ENCODE assay signal across 8 mouse cellular contexts in genomic region chr12:4038061-4039041, GRCm38 (mm10). TPM values are rescaled to one million over a fixed set of nuclear protein-coding genes. Genes with fewer than 3 reads are reported as not detected.
A peak's percentile ranks its signal among the peaks of the same experiment; 100 is the strongest.
DNase-seq lines count a peak whose midpoint lies in the region; ATAC-seq lines count a peak whose summit lies in the region.

Gene Efr3b, minus strand, starts transcription at chr12:4038915.

- 2% methylated on average over 74 of the region's 78 CpGs for WGBS in macrophage (ENCODE audit: missing documents)

- ATAC-seq in inflammation-experienced regulatory T-cells, adult 6 months, result peak; percentile 61

- no peaks in the 10 kb centered on the region for H3K36me3 ChIP-seq in macrophage (ENCODE audit: inconsistent target)

- H3K4me3 ChIP-seq in macrophage (ENCODE audit: inconsistent target), result peak within 1 kb of the TSS; percentile 23; the same call in 1 of the 2 replicates

- no peak within 1 kb of the TSS for H3K27ac ChIP-seq in macrophage

- peak; percentile 80 to 83 for DNase-seq in adrenal gland, adult 18-20 months (ENCODE audit: low spot score in 2 of 2)
- DNase-seq in embryo, embryonic 10.5 days (ENCODE audit: low spot score), result peak; percentile 95
- peak; percentile 52 to 66 for DNase-seq in gastrocnemius, postnatal 36 days
- DNase-seq in left cerebral cortex, adult 8-10 months (ENCODE audit: low spot score in 2 of 2), result peak; percentile 63 to 86
- DNase-seq in right cerebral cortex, adult 2 months (ENCODE audit: low spot score in 2 of 2), result peak; percentile 78 to 88
- DNase-seq in urinary bladder, postnatal 10 days (ENCODE audit: low spot score), result peak; percentile 20

- intact Hi-C loops in gastrocnemius, postnatal 36 days (cut with DNase I), result no loop called here

- H3K79me2 ChIP-seq in macrophage (ENCODE audit: inconsistent target), result no peaks in the 10 kb centered on the region

RNA-seq across cellular contexts. Expression of gene Efr3b, which starts in this region (rescaled TPM):
- total RNA-seq in adrenal gland, adult 18-20 months (2021), result 1 to 10 TPM; 2.7 to 7.0 TPM
- total RNA-seq in gastrocnemius, postnatal 36 days (2021), result 1 to 10 TPM; 3.3 to 3.8 TPM
- under 1 TPM in 2 of 3 experiments, not detected in 1; 0.29 to 0.43 TPM for polyA plus RNA-seq in inflammation-experienced regulatory T-cells, adult 6 months (2017; shearing (Covaris generic))
- 100 to 1,000 TPM; 116 to 119 (median 117) TPM for total RNA-seq in left cerebral cortex, adult 8-10 months (2022)
- 10 to 100 TPM in 2 of 26 experiments, 1 to 10 TPM in 16, under 1 TPM in 8; 0.34 to 12.4 (median 1.3) TPM for total RNA-seq in macrophage (2018; cell fraction: chromatin; rRNA removed)
- total RNA-seq in macrophage (2018; cell fraction: cytosol; rRNA removed), result 1 to 10 TPM in 11 of 26 experiments, under 1 TPM in 15; 0.33 to 1.9 (median 0.68) TPM
- total RNA-seq in macrophage (2018; cell fraction: nucleus; rRNA removed), result 1 to 10 TPM in 16 of 26 experiments, under 1 TPM in 10; 0.29 to 6.8 (median 1.2) TPM
- polyA plus RNA-seq in macrophage (2018), result 0.47 to 2.4 TPM (median 0.92 TPM) in 3 replicates

Comparison
In these comparisons a context has a peak if more than half of its experiments do, and no peak if none do; other contexts are left out.
1. RNA of gene Efr3b (total RNA-seq): 116 to 119 TPM in left cerebral cortex, adult 8-10 months; 2.7 to 7.0 TPM in adrenal gland, adult 18-20 months and 3.3 to 3.8 TPM in gastrocnemius, postnatal 36 days; every median in the first group is over 10 times any median in the second.
2. Peak in ATAC-seq in inflammation-experienced regulatory T-cells, adult 6 months; RNA of the gene not detected or under 1 TPM.
3. DNase-seq: peak in every context shown above with its lines; median percentile 95 in embryo, embryonic 10.5 days; 83 in right cerebral cortex, adult 2 months; 82 in adrenal gland, adult 18-20 months; 74 in left cerebral cortex, adult 8-10 months; 59 in gastrocnemius, postnatal 36 days; 20 in urinary bladder, postnatal 10 days.